Mouse (Mus musculus): Measurements from ENCODE around the gene Arid3a. TPM values are rescaled to one million over a fixed set of nuclear protein-coding genes. Genes with fewer than 3 reads are reported as not detected.

Arid3a gene
- 4.5 and 5.5 TPM in 2 replicates for polyA plus RNA-seq (2015; fragmentation: Nextera tagmentation; extraction: Ambion mirVana)

GRCm38 (mm10) chr10:79926491-79927323, at the start of gene Arid3a:
Gene Arid3a (plus strand): TSS chr10:79927043.
- Histone ChIP-seq H3K4me1 (ENCODE audit: insufficient read depth) (peaks cover 35% of the 10 kb centered on the region), H3K9me3 (ENCODE audit: low read length) (no peaks in the 10 kb centered on the region), H3K36me3 (replicated peaks; ENCODE audit: insufficient read depth, low read length) (peaks cover 8% of the 10 kb centered on the region), H3K4me3 (ENCODE audit: low read depth, low read length) (peak within 1 kb of the TSS; percentile 86), H3K27ac (ENCODE audit: low read depth) (peak within 1 kb of the TSS; percentile 95), H3K4me2 (ENCODE audit: low read depth, low read length) (peak within 1 kb of the TSS; percentile 97), H3K9ac (replicated peaks) (peak within 1 kb of the TSS; percentile 85), H3K27me3 (ENCODE audit: insufficient read depth, low read length) (peaks cover 12% of the 10 kb centered on the region)
- DNase-seq (peak; percentile 91), ATAC-seq (peak; percentile 73)
- TF ChIP-seq EP300 (IDR thresholded peaks at IDR 0.05; ENCODE audit: low read depth) (no peak), CTCF (IDR thresholded peaks at IDR 0.05; ENCODE audit: low read depth) (no peak)
- WGBS (ENCODE audit: insufficient replicate concordance), result under 1% methylated on average over 63 of the region's 63 CpGs

DNA sequence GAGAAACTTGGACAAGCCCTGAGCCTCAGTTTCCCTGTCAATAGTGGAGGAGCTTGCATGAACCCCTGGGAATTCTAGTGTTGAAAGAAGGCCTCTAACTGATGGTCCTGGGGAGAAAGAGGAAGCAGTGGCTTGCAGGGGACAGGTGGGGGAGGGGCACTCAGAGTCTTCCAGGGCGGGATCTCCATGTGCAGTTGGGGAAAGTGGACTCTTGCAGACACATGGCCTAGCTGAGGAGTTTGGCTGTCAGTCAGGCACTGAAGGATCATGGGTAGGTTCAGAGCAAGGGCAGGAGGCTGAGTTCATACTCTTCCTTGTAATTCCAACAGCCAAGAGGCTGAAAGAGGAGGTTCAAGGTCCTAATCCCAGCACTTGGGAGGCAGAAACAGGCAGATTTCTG, 49.7 kb upstream of the Arid3a start:
- peak overlapping the region; percentile 67 for H3K27ac ChIP-seq (ENCODE audit: low read depth)

DNA sequence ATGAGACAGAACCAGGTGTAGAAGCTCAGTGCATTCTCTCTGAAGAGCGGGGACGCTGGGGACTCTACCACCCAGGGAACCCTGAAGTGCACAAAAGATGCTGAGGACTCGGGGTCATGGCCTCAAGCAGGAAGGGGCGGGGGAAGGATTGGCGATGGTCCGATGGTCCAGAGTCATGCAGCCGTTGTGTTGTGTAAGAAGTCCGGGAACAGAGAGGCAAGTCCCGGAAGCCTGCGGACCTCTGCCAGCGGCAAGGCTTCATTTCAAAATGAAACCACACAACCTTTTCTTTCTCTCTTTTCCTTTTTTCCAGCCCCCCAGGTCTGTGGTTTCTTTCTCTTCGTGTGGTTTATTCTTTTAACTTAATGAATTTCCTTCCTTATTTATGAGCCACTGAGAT, 49.1 kb upstream of the Arid3a start:
- H3K4me1 ChIP-seq (ENCODE audit: insufficient read depth), result peaks cover 62% of the 10 kb centered on the region
- H3K4me3 ChIP-seq (ENCODE audit: low read depth, low read length), result 0 out of 2 replicates have a peak overlapping the region, but pooled peaks have one; percentile 0
- ATAC-seq (peak; percentile 46), DNase-seq (peak; percentile 74)
- no peaks in the 10 kb centered on the region for H3K9me3 ChIP-seq (ENCODE audit: low read length)
- H3K36me3 ChIP-seq (replicated peaks; ENCODE audit: insufficient read depth, low read length), result no peaks in the 10 kb centered on the region
- TF ChIP-seq CTCF (IDR thresholded peaks at IDR 0.05; ENCODE audit: low read depth), result no peak
- peak; percentile 60; the same call in 1 of the 2 replicates for TF ChIP-seq EP300 (IDR thresholded peaks at IDR 0.05; ENCODE audit: low read depth)
- H3K4me2 ChIP-seq (ENCODE audit: low read depth, low read length), result peak overlapping the region; percentile 55
- H3K27ac ChIP-seq (ENCODE audit: low read depth), result peak overlapping the region; percentile 67
- whole genome bisulfite sequencing (ENCODE audit: insufficient replicate concordance), result 7% methylated on average over 12 of the region's 12 CpGs
- H3K27me3 ChIP-seq (ENCODE audit: insufficient read depth, low read length), result peaks cover 20% of the 10 kb centered on the region
- no peak overlapping the region for H3K9ac ChIP-seq (replicated peaks)

More for the DNA sequence above, 49.7 kb upstream of the Arid3a start:
- 33% methylated on average over 1 of the region's 1 CpGs for WGBS (ENCODE audit: insufficient replicate concordance)
- Histone ChIP-seq H3K36me3 (replicated peaks; ENCODE audit: insufficient read depth, low read length) (no peaks in the 10 kb centered on the region), H3K4me1 (ENCODE audit: insufficient read depth) (peaks cover 56% of the 10 kb centered on the region), H3K9ac (replicated peaks) (no peak overlapping the region), H3K4me3 (ENCODE audit: low read depth, low read length) (no peak overlapping the region), H3K27me3 (ENCODE audit: insufficient read depth, low read length) (peaks cover 18% of the 10 kb centered on the region), H3K4me2 (ENCODE audit: low read depth, low read length) (peak overlapping the region; percentile 55; the same call in 1 of the 2 replicates), H3K9me3 (ENCODE audit: low read length) (no peaks in the 10 kb centered on the region)
- ATAC-seq, result no peak
- DNase-seq, result peak; percentile 67
- TF ChIP-seq EP300 (IDR thresholded peaks at IDR 0.05; ENCODE audit: low read depth) (no peak), CTCF (IDR thresholded peaks at IDR 0.05; ENCODE audit: low read depth) (no peak)

DNA sequence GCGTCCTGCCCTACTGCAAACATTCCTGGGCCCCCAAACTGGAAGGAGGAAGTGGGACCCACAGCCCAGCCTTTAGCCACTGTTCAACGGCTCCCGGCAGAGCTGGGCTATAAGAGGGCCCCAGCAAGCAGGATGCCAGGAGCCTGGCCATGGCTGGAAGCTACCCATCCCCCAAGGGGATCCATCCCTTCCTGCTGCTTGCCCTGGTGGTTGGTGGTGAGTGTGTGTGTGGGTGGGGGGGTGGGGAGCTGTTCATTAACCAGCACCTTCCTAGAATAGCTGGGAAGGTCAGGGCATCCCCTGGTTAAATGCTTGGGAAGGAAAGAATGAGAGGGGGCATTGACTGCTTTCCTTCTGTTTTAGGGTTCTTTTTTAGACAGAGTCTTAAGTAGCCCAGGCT, 47.3 kb upstream of the Arid3a start:
- peaks cover 66% of the 10 kb centered on the region for H3K4me1 ChIP-seq (ENCODE audit: insufficient read depth)
- peak overlapping the region; percentile 8; the same call in 1 of the 2 replicates for H3K27ac ChIP-seq (ENCODE audit: low read depth)
- ATAC-seq (peak; percentile 28; the same call in 1 of the 2 replicates), DNase-seq (peak; percentile 62)
- TF ChIP-seq EP300 (IDR thresholded peaks at IDR 0.05; ENCODE audit: low read depth), result no peak
- no peak for TF ChIP-seq CTCF (IDR thresholded peaks at IDR 0.05; ENCODE audit: low read depth)
- no peak overlapping the region for H3K4me3 ChIP-seq (ENCODE audit: low read depth, low read length)
- no peaks in the 10 kb centered on the region for H3K36me3 ChIP-seq (replicated peaks; ENCODE audit: insufficient read depth, low read length)
- WGBS (ENCODE audit: insufficient replicate concordance), result 10% methylated on average over 3 of the region's 3 CpGs
- H3K9me3 ChIP-seq (ENCODE audit: low read length), result no peaks in the 10 kb centered on the region
- peak overlapping the region; percentile 47; the same call in 1 of the 2 replicates for H3K4me2 ChIP-seq (ENCODE audit: low read depth, low read length)
- peaks cover 9% of the 10 kb centered on the region; the same call in 1 of the 2 replicates for H3K27me3 ChIP-seq (ENCODE audit: insufficient read depth, low read length)
- H3K9ac ChIP-seq (replicated peaks), result no peak overlapping the region

DNA sequence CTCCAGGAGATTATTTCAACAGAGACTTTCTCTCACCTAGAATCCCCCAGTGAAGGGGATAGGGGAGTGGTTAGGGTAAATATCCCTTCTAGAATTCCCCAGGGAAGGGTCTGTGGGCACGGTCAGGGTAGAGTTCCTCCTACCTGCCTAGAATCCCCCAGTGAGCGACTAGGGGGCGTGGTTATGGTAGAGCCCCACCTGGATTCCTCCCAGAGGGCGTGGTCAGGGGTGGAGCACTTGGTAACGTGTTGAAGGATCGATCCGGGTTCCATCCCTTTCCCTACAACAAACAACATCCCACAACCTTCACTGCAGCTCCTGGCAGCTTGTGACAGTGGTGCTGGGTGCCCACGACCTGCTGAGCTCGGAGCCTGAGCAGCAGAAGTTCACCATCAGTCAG, 46.1 kb upstream of the Arid3a start:
- ATAC-seq, result peak; percentile 38
- no peak overlapping the region for H3K27ac ChIP-seq (ENCODE audit: low read depth)
- DNase-seq, result peak; percentile 81
- peak overlapping the region; percentile 47 for H3K4me2 ChIP-seq (ENCODE audit: low read depth, low read length)
- TF ChIP-seq EP300 (IDR thresholded peaks at IDR 0.05; ENCODE audit: low read depth) (no peak), CTCF (IDR thresholded peaks at IDR 0.05; ENCODE audit: low read depth) (no peak)
- H3K36me3 ChIP-seq (replicated peaks; ENCODE audit: insufficient read depth, low read length), result no peaks in the 10 kb centered on the region
- H3K4me3 ChIP-seq (ENCODE audit: low read depth, low read length), result peak overlapping the region; percentile 23
- no peaks in the 10 kb centered on the region for H3K9me3 ChIP-seq (ENCODE audit: low read length)
- 12% methylated on average over 9 of the region's 9 CpGs for WGBS (ENCODE audit: insufficient replicate concordance)
- H3K4me1 ChIP-seq (ENCODE audit: insufficient read depth), result peaks cover 69% of the 10 kb centered on the region
- 0 out of 2 replicates have a peak, but pooled peaks cover 8% of the 10 kb centered on the region for H3K27me3 ChIP-seq (ENCODE audit: insufficient read depth, low read length)
- peak overlapping the region; percentile 23; the same call in 1 of the 2 replicates for H3K9ac ChIP-seq (replicated peaks)

- DNase-seq (peak; percentile 66), ATAC-seq (no peak)
- Histone ChIP-seq H3K9ac (replicated peaks) (no peak overlapping the region), H3K27ac (ENCODE audit: low read depth) (0 out of 2 replicates have a peak overlapping the region, but pooled peaks have one; percentile 2), H3K4me3 (ENCODE audit: low read depth, low read length) (peak overlapping the region; percentile 15), H3K36me3 (replicated peaks; ENCODE audit: insufficient read depth, low read length) (no peaks in the 10 kb centered on the region), H3K4me2 (ENCODE audit: low read depth, low read length) (peak overlapping the region; percentile 47), H3K27me3 (ENCODE audit: insufficient read depth, low read length) (0 out of 2 replicates have a peak, but pooled peaks cover 8% of the 10 kb centered on the region), H3K9me3 (ENCODE audit: low read length) (no peaks in the 10 kb centered on the region), H3K4me1 (ENCODE audit: insufficient read depth) (peaks cover 66% of the 10 kb centered on the region)
- no peak for TF ChIP-seq CTCF (IDR thresholded peaks at IDR 0.05; ENCODE audit: low read depth)
- 7% methylated on average over 22 of the region's 22 CpGs for WGBS (ENCODE audit: insufficient replicate concordance)
Observed at GRCm38 (mm10) chr10:79881981-79882380, 44.9 kb upstream of the Arid3a start.
